Mouse (Mus musculus): ENCODE measurements around the gene Kcnk6.
"Not testable (repeated sequence)": the region's sequence is repeated elsewhere in the genome, so short reads cannot be mapped to it uniquely, and the experiment has no call there.

The Kcnk6 gene

GRCm38 (mm10) chr7:29247314-29247700 lies 15.0 kb upstream of the Kcnk6 start:
- in situ Hi-C loops (cut with MboI; ENCODE audit: low sequenced_read_pairs), result no loop called here

DNA sequence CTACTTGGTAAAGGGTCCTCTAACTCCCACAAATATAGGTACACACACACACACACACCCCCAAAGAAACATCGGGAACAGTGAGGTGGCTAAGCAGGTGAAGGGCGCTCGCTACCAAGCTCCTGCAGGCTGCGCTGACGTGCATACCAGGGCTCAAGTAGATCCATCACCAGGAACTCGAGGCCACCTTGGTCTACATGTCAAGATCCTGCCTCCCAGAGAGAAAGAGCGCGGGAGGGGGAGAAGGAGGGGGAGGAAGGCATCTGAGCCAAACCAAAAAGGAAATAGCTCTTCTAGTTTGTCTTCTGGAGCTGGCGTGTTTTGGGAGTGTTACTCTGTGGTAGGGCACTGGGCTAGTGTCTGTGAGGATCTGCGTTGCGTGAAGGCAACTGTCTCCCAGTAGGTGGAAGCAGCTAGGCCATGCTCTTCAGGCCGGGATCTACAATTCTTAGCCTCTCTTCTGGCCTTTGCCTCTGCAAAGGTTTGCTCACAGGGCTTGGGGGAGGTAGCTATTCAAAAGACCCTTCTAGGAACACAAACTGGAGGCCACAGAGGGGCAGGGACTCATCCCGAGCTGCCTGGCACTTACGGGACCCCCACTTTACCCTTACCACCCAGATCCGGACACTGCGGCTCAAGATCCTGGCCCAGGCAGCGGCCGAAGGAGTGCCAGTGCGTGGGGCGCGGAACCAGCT lies 14.5 kb upstream of the Kcnk6 start:
- in situ Hi-C loops (cut with MboI; ENCODE audit: low sequenced_read_pairs), result no loop called here

DNA sequence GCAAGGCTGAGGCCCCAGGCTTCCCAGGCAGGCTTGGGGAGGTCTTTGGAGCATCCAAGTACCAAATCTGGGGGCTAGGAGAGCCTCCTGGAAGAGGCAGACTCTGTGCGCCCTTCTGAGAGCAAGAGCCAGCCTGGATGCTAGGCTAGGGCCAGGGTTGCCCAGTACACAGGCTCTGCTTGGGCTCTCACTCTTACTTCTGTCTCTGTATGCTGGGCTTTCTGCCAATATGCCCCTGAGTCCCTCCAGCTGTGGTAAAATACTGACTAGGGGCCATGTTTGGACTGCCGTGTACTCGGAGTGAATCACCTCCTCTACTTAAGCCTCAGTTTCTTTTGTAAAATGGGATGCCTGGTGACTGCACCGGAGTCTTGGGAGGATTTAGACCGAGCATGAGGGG lies 13.7 kb upstream of the Kcnk6 start:
- in situ Hi-C loops (cut with MboI; ENCODE audit: low sequenced_read_pairs), result no loop called here

- in situ Hi-C loops (cut with MboI; ENCODE audit: low sequenced_read_pairs), result no loop called here
Measured at GRCm38 (mm10) chr7:29244732-29245416, 12.6 kb upstream of the Kcnk6 start.

GRCm38 (mm10) chr7:29238019-29238967 lies 6.0 kb upstream of the Kcnk6 start, which contains the start of gene Yif1b:
TSS of gene Yif1b (plus strand) at chr7:29238329.
- in situ Hi-C loops (cut with MboI; ENCODE audit: low sequenced_read_pairs), result no loop called here

DNA sequence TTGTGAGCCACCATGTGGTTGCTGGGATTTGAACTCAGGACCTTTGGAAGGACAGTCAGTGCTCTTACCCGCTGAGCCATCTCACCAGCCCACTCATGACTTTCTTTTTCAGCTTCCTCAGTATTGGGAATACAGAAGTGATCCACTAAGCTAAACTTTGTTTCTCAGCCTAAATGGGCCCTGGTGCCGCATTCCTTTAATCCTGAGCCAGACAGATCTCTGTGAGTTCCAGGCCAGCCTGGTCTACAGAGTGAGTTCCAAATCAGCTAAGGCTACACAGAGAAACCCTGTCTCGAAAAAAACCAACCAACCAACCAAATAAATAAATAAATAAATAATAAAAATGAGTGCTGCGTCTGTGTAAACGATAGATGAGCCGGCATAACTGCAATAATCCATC lies 5.3 kb upstream of the Kcnk6 start:
- in situ Hi-C loops (cut with MboI; ENCODE audit: low sequenced_read_pairs), result not testable (repeated sequence)

DNA sequence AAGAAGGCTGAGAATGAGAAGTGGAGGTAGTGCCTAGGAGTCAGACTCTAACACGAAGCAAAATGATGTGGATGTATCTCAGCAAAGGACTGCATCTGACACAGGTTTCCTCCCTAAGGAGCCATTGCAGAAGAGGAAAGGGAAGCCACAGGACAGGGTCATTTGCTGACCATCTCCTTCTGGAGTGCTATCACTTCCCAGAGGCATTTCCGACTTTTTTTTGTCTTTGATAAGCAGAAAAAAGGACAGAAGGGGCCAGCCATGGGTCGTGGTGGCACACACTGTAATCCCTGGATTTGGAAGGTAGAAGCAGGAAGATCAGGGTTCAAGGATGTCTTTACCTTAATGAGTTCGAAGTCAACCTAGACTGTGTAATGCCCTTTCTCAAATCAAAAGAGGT lies 4.3 kb upstream of the Kcnk6 start:
- in situ Hi-C loops (cut with MboI; ENCODE audit: low sequenced_read_pairs), result no loop called here

DNA sequence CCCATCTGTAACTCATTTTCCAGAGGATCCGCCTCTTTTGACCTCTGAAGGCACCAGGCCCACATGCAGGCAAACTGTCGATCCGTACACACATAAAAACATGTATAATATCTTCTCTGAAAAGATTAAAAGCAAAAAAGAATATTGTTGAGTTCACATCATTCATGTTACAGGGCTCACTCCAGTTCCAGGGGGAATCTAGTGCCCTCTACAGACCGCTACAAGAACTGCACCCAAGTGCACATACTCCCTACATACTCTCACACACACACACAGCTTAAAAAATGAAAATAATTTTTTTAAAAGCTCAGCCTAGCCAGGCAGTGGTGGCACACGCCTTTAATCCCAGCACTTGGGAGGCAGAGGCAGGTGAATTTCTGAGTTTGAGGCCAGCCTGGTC lies 2.3 kb upstream of the Kcnk6 start:
- in situ Hi-C loops (cut with MboI; ENCODE audit: low sequenced_read_pairs), result no loop called here

DNA sequence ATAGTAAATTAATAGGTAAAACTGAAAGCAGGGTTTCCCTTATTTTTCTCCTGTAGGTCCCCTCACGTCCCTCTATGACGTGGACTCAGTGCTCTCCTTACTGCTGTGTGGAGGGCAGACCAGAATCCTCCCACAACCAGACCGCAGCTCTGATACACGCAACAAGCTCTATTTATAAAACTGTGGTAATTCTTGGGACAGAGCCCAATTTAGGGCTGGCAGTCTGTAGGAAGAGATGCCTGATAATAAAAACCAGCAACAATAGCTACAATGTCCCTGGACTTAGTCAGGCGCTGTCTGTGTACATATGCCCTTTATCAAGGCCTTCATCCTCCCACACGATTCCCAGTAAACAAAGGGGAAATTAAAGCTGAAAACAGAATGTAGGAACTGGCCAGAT lies 1.4 kb upstream of the Kcnk6 start:
- in situ Hi-C loops (cut with MboI; ENCODE audit: low sequenced_read_pairs), result no loop called here

- in situ Hi-C loops (cut with MboI; ENCODE audit: low sequenced_read_pairs), result no loop called here
Measured at GRCm38 (mm10) chr7:29231517-29231916, 798 bp downstream of the Kcnk6 start.

DNA sequence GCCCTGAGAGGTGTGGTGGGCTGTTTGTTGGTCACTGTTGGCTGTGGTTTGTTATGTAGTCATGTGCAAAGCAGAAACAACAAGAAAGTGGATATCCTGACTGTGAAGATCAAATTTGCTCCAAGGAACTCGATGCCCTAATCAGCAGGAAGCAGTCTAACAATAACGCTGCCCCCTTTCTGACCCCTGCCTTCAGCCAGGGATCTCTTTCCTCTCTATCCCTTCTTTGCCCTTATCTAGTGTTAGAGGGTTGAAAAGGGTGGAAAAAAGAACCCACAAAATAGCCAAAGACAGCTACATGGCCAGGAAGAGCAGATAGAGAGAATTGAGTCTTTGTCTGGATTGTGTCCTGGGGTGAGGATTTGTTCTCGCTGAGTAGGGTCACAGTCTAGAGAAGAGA lies 1.8 kb downstream of the Kcnk6 start:
- in situ Hi-C loops (cut with MboI; ENCODE audit: low sequenced_read_pairs), result no loop called here

GRCm38 (mm10) chr7:29228202-29228601 lies 4.1 kb downstream of the Kcnk6 start:
- in situ Hi-C loops (cut with MboI; ENCODE audit: low sequenced_read_pairs), result no loop called here

DNA sequence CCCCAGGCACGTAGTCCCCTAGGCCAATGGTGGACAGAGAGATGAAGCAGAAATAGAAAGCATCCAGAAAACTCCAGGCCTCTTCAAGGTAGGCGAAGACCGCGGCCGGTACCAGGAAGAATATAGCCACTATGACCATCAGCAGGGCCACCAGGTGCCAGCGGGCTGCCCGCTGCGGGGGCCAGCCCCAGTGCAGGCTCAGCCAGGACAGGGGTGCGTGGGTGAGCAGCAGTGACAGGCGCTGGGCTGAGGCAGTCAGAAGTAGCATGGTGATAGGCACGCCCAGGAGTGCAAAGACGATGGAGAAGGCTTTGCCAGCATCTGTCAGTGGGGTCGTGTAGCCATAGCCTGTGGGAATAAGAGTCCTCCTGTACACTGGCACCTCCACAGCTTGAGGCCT lies 6.8 kb downstream of the Kcnk6 start:
- in situ Hi-C loops (cut with MboI; ENCODE audit: low sequenced_read_pairs), result no loop called here

DNA sequence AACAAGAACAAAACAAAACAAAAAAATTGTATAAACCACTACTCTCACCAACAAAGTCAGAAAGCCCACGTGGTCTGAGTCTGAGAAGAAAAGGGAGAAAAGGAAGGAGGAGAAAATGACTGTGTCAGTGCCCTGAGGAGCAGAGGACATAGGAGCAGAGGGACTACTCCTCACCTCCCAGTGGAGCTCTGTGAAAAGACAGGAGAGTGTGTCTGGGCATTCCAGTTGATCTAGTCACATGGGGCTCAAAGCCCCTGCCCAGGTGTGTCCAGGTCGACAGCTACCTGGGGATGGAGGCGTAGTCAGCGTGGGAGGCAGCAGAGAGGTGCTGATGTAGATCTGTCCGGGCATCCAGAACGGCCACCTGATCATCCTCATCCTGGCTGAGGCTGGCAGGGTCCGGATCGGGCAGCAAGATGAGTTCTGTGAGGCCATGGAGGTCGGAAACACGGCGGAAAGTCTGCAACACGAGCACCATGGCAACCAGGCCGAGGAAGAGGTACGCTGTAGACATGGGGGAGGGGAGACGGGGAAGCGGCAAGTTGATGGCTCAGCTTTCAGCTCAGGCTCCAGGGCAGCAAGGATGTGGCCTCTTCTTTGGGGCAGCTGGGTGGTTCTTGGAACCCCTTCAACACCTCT lies 7.4 kb downstream of the Kcnk6 start:
- in situ Hi-C loops (cut with MboI; ENCODE audit: low sequenced_read_pairs), result no loop called here

DNA sequence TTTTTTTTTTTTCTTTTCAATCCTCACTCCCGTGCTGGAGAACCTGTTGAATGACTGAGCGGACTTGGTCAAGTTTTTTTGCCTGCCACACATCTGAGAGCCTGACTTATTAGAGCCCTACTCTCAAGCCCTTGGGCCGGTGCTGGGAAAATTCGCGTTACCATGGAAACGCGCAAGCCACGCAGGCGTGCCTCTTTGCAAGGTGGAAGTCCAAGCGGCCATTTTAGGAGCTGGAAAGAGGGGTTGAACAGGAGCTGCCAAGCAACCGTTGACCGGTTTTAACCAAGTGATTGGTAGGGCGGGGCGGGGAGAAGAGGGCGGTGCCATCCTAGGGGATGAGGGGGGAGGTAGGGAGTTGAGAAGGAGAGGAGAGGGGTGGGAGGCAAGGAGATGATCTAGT lies 17.5 kb downstream of the Kcnk6 start:
- in situ Hi-C loops (cut with MboI; ENCODE audit: low sequenced_read_pairs), result no loop called here

- in situ Hi-C loops (cut with MboI; ENCODE audit: low sequenced_read_pairs), result no loop called here
Measured at GRCm38 (mm10) chr7:29214236-29214635, 18.1 kb downstream of the Kcnk6 start.

DNA sequence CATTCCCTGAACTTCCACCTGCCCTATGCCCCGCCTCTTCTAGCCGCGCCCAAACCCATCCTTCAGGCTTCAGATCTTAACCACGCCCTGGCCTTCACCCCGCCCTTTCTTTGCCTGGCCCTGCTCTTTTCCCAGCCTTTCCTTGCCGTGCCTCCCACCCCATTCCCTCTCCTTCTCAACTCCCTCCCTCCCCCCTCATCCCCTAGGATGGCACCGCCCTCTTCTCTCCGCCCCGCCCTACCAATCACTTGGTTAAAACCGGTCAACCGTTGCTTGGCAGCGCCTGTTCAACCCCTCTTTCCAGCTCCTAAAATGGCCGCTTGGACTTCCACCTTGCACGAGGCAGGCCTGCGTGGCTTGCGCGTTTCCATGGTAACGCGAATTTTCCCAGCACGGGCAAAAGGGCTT lies 18.6 kb downstream of the Kcnk6 start, which contains the start of gene Catsperg1:
TSS of gene Catsperg1 (minus strand) at position 361 of the 408 bp plus-strand sequence.
- in situ Hi-C loops (cut with MboI; ENCODE audit: low sequenced_read_pairs), result no loop called here

DNA sequence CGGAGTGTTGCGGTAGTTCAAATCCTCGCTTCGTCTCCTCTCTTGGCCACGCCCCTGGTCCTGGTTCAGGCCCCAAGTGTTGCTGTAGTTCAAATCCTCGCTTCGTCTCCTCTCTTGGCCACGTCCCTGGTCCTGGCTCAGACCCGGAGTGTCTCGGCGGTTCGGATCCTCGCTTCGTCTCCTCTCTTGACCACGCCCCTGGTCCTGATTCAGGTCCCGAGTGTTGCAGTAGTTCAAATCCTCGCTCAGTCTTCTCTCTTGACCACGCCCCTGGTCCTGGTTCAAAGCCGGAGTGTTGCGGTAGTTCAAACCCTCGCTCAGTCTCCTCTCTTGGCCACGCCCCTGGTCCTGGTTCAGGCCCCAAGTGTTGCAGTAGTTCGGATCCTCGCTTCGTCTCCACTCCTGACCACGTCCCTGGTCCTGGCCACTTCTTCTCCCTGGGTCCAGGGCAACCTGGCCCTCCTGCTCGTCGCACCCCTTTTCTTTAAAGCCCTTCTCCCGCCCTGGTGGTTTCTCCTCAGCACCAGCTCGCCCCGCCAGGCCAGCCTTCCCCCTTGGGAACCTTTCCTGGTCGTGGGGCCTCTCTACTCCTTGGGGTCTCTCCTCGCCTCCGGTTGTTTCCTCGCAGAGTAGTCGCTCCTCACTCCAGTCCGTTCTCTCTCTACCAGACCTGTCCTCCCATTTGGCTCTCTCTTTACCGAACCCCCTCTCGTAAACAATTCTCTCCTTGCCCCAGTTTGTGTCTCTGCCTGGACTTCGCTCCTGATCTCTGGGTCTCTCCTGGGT lies 19.3 kb downstream of the Kcnk6 start:
- in situ Hi-C loops (cut with MboI; ENCODE audit: low sequenced_read_pairs), result not testable (repeated sequence)

- in situ Hi-C loops (cut with MboI; ENCODE audit: low sequenced_read_pairs), result no loop called here
Measured at GRCm38 (mm10) chr7:29212199-29212765, 20.0 kb downstream of the Kcnk6 start.

Data from CH12F3 (cell line).